Mouse (Mus musculus) myocyte (in vitro differentiated cells): ENCODE measurements at regions not wholly inside any gene's neighbourhood (a gene's known extent, or its start where the extent isn't known, plus 50 kb on each side); places are given as distances from the start of the nearest gene placed in this dataset.

Experiments used
- CEBPB ChIP-seq: IDR thresholded peaks from 2 replicates; pipeline ENCODE4 v1.6.1; 2011; ENCODE audit warnings: mild to moderate bottlenecking, moderate library complexity; ENCODE audit not compliant: poor library complexity, insufficient read depth, severe bottlenecking
- E2F4 ChIP-seq: IDR thresholded peaks from one replicate; pipeline ENCODE4 v1.6.1; 2011; ENCODE audit warnings: mild to moderate bottlenecking, control low read depth, moderate library complexity; ENCODE audit not compliant: insufficient read depth
- MYOD1 ChIP-seq, 3 experiments: IDR thresholded peaks; one replicate each; pipeline ENCODE4 v1.6.1; 2011; ENCODE audit warnings: control low read depth in 2 of 3, low read depth in 2 of 3, mild to moderate bottlenecking in 2 of 3, moderate library complexity in 1 of 3; ENCODE audit not compliant: insufficient read length in 2 of 3, control insufficient read depth in 1 of 3
- MYOG ChIP-seq, 3 experiments: IDR thresholded peaks; one replicate each; pipeline ENCODE4 v1.6.1; 2011; ENCODE audit warnings: control low read depth in 2 of 3, low read depth in 2 of 3, mild to moderate bottlenecking in 2 of 3; ENCODE audit not compliant: insufficient read length in 2 of 3, control insufficient read depth in 1 of 3, insufficient read depth in 1 of 3
- POLR2A ChIP-seq: IDR thresholded peaks from one replicate; pipeline ENCODE4 v1.6.1; 2011; ENCODE audit warnings: low read depth, mild to moderate bottlenecking, control low read depth, moderate library complexity; ENCODE audit not compliant: insufficient read length
- POLR2AphosphoS2 ChIP-seq: IDR thresholded peaks from one replicate; pipeline ENCODE4 v1.6.1; 2011; ENCODE audit warnings: low read depth, control low read depth; ENCODE audit not compliant: insufficient read length
- SRF ChIP-seq: IDR thresholded peaks from one replicate; pipeline ENCODE4 v1.6.1; 2011; ENCODE audit warnings: low read depth; ENCODE audit not compliant: control insufficient read depth, insufficient read length
- TCF12 ChIP-seq: IDR thresholded peaks from one replicate; pipeline ENCODE4 v1.6.1; 2011; ENCODE audit warnings: mild to moderate bottlenecking, control low read depth; ENCODE audit not compliant: poor library complexity, insufficient read depth, severe bottlenecking
- TCF3 ChIP-seq: IDR thresholded peaks from one replicate; pipeline ENCODE4 v1.6.1; 2011; ENCODE audit warnings: low read depth, control low read depth; ENCODE audit not compliant: insufficient read length
- USF1 ChIP-seq: IDR thresholded peaks from one replicate; pipeline ENCODE4 v1.6.1; 2011; ENCODE audit warnings: low read depth, mild to moderate bottlenecking, control low read depth, moderate library complexity

DNA sequence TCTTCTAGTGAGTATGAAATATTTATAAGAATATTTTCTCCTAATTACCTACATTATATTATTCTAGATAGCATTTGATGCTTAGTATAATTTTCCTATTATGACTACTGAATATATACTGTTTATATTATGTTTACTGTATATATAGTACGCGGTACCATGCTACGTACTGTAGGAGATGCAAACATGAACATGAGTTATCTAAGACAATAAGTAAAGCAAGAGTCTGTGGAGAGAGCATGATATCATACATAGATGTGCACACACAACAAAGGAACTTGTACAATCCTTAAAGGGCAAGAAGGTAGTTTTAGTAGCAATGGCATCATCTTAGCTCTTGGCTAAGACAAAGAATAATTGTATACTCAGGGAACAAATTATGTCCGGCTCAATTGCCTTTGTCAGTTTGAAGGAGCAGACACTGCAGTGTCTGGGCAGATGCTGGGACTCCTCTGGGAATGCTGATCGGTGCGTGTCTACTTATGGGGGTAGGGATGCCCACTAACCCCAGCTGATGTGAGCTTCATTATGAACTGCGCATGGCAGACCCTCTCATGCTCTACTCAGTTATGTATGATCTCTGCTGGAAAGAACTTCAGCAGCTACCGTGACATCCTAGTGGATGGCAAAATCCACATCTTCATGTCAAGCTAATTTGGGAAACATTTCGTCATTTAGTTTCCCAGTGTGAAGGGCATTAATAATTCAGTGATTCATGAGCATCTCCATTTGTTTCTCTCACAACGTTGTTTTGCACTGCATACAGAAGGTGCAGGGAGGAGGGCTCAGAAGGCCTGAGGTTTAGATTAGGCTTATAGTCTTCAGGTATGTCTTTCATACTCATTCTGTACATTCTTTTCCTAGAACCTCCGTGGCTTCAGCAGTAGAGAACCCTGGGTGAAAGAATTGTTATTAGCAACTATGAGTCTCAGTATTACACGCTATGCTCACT lies 70.8 kb upstream of the Mycbp2 start:
- TF ChIP-seq POLR2A (no peak), E2F4 (no peak), SRF (no peak), TCF12 (no peak), TCF3 (no peak), USF1 (no peak), MYOG (IDR thresholded peaks at IDR 0.05; ENCODE audit: control insufficient read depth in 1 of 3, insufficient read depth in 1 of 3, insufficient read length in 2 of 3, low read depth in 2 of 3) (no peak), MYOD1 (IDR thresholded peaks at IDR 0.05; ENCODE audit: control insufficient read depth in 1 of 3, insufficient read length in 2 of 3, low read depth in 2 of 3) (no peak), POLR2AphosphoS2 (no peak), CEBPB (no peak)
